Mouse (Mus musculus) MEL (cell line): ENCODE measurements around the gene Cemip. TPM values are rescaled to one million over a fixed set of nuclear protein-coding genes. Genes with fewer than 3 reads are reported as not detected.

Source experiments
- DNase-seq: peaks from one replicate; pipeline ENCODE4 v3.0.0; 2011; ENCODE audit warnings: low read depth, low spot score
- H3K27ac ChIP-seq: 2 replicates; pipeline ENCODE4 v1.5.1; 2012; ENCODE audit warnings: low read depth, mild to moderate bottlenecking, control low read depth, low read length, moderate library complexity; ENCODE audit not compliant: control insufficient read depth
- H3K27me3 ChIP-seq, 2 experiments: fragments of 150-350 bp in 1 of 2; sonication (generic) in 1 of 2; 2 replicates each; pipeline ENCODE4 v1.6.1; 2012; ENCODE audit warnings: low read length in 2 of 2, mild to moderate bottlenecking in 2 of 2, improper control_type of control experiment in 1 of 2, moderate library complexity in 1 of 2; ENCODE audit not compliant: insufficient read depth in 2 of 2, control insufficient read depth in 1 of 2
- H3K36me3 ChIP-seq, 2 experiments: 2 replicates each; pipeline ENCODE4 v1.6.1; 2012 to 2014; ENCODE audit warnings: low read length in 2 of 2, improper control_type of control experiment in 1 of 2, inconsistent platforms in 1 of 2, mild to moderate bottlenecking in 1 of 2; ENCODE audit not compliant: insufficient read depth in 2 of 2, control insufficient read depth in 1 of 2
- H3K4me1 ChIP-seq, 2 experiments: fragments of 150-350 bp in 1 of 2; sonication (generic) in 1 of 2; 2 replicates each; pipeline ENCODE4 v1.6.1; 2012; ENCODE audit warnings: low read length in 2 of 2, improper control_type of control experiment in 1 of 2, mild to moderate bottlenecking in 1 of 2; ENCODE audit not compliant: insufficient read depth in 2 of 2, control insufficient read depth in 1 of 2
- H3K4me3 ChIP-seq, 2 experiments: fragments of 150-350 bp in 1 of 2; sonication (generic) in 1 of 2; 2 replicates each; pipeline ENCODE4 v1.5.1; 2012; ENCODE audit warnings: low read depth in 2 of 2, low read length in 2 of 2, mild to moderate bottlenecking in 2 of 2, moderate library complexity in 2 of 2, control low read depth in 1 of 2, improper control_type of control experiment in 1 of 2; ENCODE audit not compliant: control insufficient read depth in 1 of 2, insufficient read depth in 1 of 2
- H3K79me2 ChIP-seq: 2 replicates; pipeline ENCODE4 v1.6.1; 2012; ENCODE audit warnings: mild to moderate bottlenecking, low read length, moderate library complexity; ENCODE audit not compliant: control insufficient read depth, poor library complexity, insufficient read depth
- H3K9ac ChIP-seq: 2 replicates; pipeline ENCODE4 v1.6.1; 2012; ENCODE audit warnings: low read depth, mild to moderate bottlenecking, control low read depth, low read length, moderate library complexity; ENCODE audit not compliant: control insufficient read depth, poor library complexity, severe bottlenecking
- H3K9me3 ChIP-seq: fragments of 150-350 bp; sonication (generic); replicated peaks from 2 replicates; pipeline ENCODE4 v1.6.1; 2012; ENCODE audit warnings: mild to moderate bottlenecking, low read length, improper control_type of control experiment, moderate library complexity; ENCODE audit not compliant: insufficient read depth
- CHD1 ChIP-seq: IDR thresholded peaks from 2 replicates; pipeline ENCODE4 v1.6.1; 2012; ENCODE audit warnings: low read depth, mild to moderate bottlenecking, inconsistent platforms, low read length, improper control_type of control experiment
- CHD2 ChIP-seq: IDR thresholded peaks from 2 replicates; pipeline ENCODE4 v1.6.1; 2011; ENCODE audit warnings: low read length, improper control_type of control experiment
- EP300 ChIP-seq, 2 experiments: IDR thresholded peaks; 2 replicates each; pipeline ENCODE4 v1.6.1; 2011; ENCODE audit warnings: improper control_type of control experiment in 2 of 2, low read length in 2 of 2, low read depth in 1 of 2, mild to moderate bottlenecking in 1 of 2
- GABPA ChIP-seq: IDR thresholded peaks from 2 replicates; pipeline ENCODE4 v1.6.1; 2012; ENCODE audit warnings: low read depth, mild to moderate bottlenecking, inconsistent platforms, low read length, improper control_type of control experiment, moderate library complexity
- GATA1 ChIP-seq: IDR thresholded peaks from 2 replicates; pipeline ENCODE4 v1.6.1; 2011; ENCODE audit warnings: low read depth, low read length, improper control_type of control experiment
- HCFC1 ChIP-seq: IDR thresholded peaks from 2 replicates; pipeline ENCODE4 v1.6.1; 2012; ENCODE audit warnings: low read depth, mild to moderate bottlenecking, inconsistent platforms, low read length, improper control_type of control experiment, moderate library complexity
- JUND ChIP-seq: IDR thresholded peaks from 2 replicates; pipeline ENCODE4 v1.6.1; 2011; ENCODE audit warnings: low read depth, mild to moderate bottlenecking, improper control_type of control experiment, low read length
- KAT2A ChIP-seq: conservative IDR thresholded peaks from 2 replicates; pipeline ENCODE4 v1.6.1; 2012; ENCODE audit warnings: low read depth, low read length, improper control_type of control experiment, inconsistent platforms
- MAX ChIP-seq: IDR thresholded peaks from 2 replicates; pipeline ENCODE4 v1.6.1; 2011; ENCODE audit warnings: low read length, improper control_type of control experiment
- MAZ ChIP-seq: IDR thresholded peaks from 2 replicates; pipeline ENCODE4 v1.6.1; 2012; ENCODE audit warnings: low read depth, mild to moderate bottlenecking, inconsistent platforms, low read length, improper control_type of control experiment
- MEF2A ChIP-seq: IDR thresholded peaks from 2 replicates; pipeline ENCODE4 v1.6.1; 2014; ENCODE audit warnings: low read depth, mild to moderate bottlenecking, inconsistent platforms, low read length, improper control_type of control experiment; ENCODE audit not compliant: poor library complexity, insufficient replicate concordance, severe bottlenecking; ENCODE audit errors: extremely low read depth
- MXI1 ChIP-seq: IDR thresholded peaks from 2 replicates; pipeline ENCODE4 v1.6.1; 2011; ENCODE audit warnings: mild to moderate bottlenecking, low read depth, low read length, improper control_type of control experiment
- MYB ChIP-seq: IDR thresholded peaks from 2 replicates; pipeline ENCODE4 v1.6.1; 2011; ENCODE audit warnings: mild to moderate bottlenecking, low read depth, low read length, improper control_type of control experiment
- MYC ChIP-seq: IDR thresholded peaks from 2 replicates; pipeline ENCODE4 v1.6.1; 2011; ENCODE audit warnings: low read depth, mild to moderate bottlenecking, low read length, improper control_type of control experiment, moderate library complexity
- NRF1 ChIP-seq: IDR thresholded peaks from 2 replicates; pipeline ENCODE4 v1.6.1; 2014; ENCODE audit warnings: low read depth, mild to moderate bottlenecking, inconsistent platforms, low read length, improper control_type of control experiment, moderate library complexity; ENCODE audit not compliant: poor library complexity, insufficient read depth, severe bottlenecking
- POLR2AphosphoS2 ChIP-seq: IDR thresholded peaks from 2 replicates; pipeline ENCODE4 v1.6.1; 2011; ENCODE audit warnings: low read length, improper control_type of control experiment
- POLR2AphosphoS5 ChIP-seq: IDR thresholded peaks from 2 replicates; pipeline ENCODE4 v1.6.1; 2012; ENCODE audit warnings: low read depth, borderline replicate concordance, mild to moderate bottlenecking, inconsistent platforms, low read length, moderate library complexity, mixed read lengths
- RAD21 ChIP-seq: IDR thresholded peaks from 2 replicates; pipeline ENCODE4 v1.6.1; 2011; ENCODE audit warnings: mild to moderate bottlenecking, low read depth, low read length, improper control_type of control experiment
- RCOR1 ChIP-seq: IDR thresholded peaks from 2 replicates; pipeline ENCODE4 v1.6.1; 2012; ENCODE audit warnings: low read depth, mild to moderate bottlenecking, inconsistent platforms, low read length, improper control_type of control experiment
- SIN3A ChIP-seq: IDR thresholded peaks from 2 replicates; pipeline ENCODE4 v1.6.1; 2012; ENCODE audit warnings: low read length, improper control_type of control experiment, inconsistent platforms
- TBP ChIP-seq: IDR thresholded peaks from 2 replicates; pipeline ENCODE4 v1.8.0; 2011; ENCODE audit warnings: low read depth, low read length, improper control_type of control experiment
- TCF12 ChIP-seq: IDR thresholded peaks from 2 replicates; pipeline ENCODE4 v1.6.1; 2014; ENCODE audit warnings: low read depth, mild to moderate bottlenecking, inconsistent platforms, low read length, improper control_type of control experiment, moderate library complexity
- UBTF ChIP-seq: IDR thresholded peaks from 2 replicates; pipeline ENCODE4 v1.6.1; 2012; ENCODE audit warnings: low read depth, mild to moderate bottlenecking, inconsistent platforms, low read length, improper control_type of control experiment, moderate library complexity, borderline replicate concordance; ENCODE audit not compliant: insufficient read depth
- USF2 ChIP-seq, 2 experiments: IDR thresholded peaks; 2 replicates each; pipeline ENCODE4 v1.6.1; 2011 to 2012; ENCODE audit warnings: improper control_type of control experiment in 2 of 2, low read length in 2 of 2, borderline replicate concordance in 1 of 2, inconsistent platforms in 1 of 2, low read depth in 1 of 2, mild to moderate bottlenecking in 1 of 2; ENCODE audit not compliant: insufficient read depth in 1 of 2
- ZC3H11A ChIP-seq: IDR thresholded peaks from 2 replicates; pipeline ENCODE4 v1.6.1; 2012; ENCODE audit warnings: low read depth, mild to moderate bottlenecking, inconsistent platforms, low read length, improper control_type of control experiment
- ZKSCAN1 ChIP-seq: IDR thresholded peaks from 2 replicates; pipeline ENCODE4 v1.6.1; 2012; ENCODE audit warnings: low read depth, mild to moderate bottlenecking, inconsistent platforms, low read length, improper control_type of control experiment, moderate library complexity
- polyA plus RNA-seq, 2 experiments: library from polyadenylated mRNA; stranded (reverse) in 1 of 2; unstranded in 1 of 2; fragments of >175 nt in 1 of 2; fragments of >200 nt in 1 of 2; gene quantifications; 2 replicates each; pipeline versions ENCODE4 v1.2.1 to v1.2.4; 2012; ENCODE audit warnings: low replicate concordance in 2 of 2, low read depth in 1 of 2; ENCODE audit not compliant: insufficient read length in 2 of 2, insufficient read depth in 1 of 2, missing spikeins in 1 of 2
- total RNA-seq: library from RNA; depleted of rRNA; stranded (reverse); fragments of 300-350 nt; gene quantifications from 2 replicates; pipeline ENCODE4 v1.2.3, GENCODE M21; 2012

Gene Cemip
- total and polyA plus RNA-seq, 3 experiments: not detected

GRCm38 (mm10) chr7:83951327-83951726 lies 135.0 kb downstream of the Cemip start:
- H3K4me1 ChIP-seq: no peaks in the 10 kb centered on the region
- H3K79me2 ChIP-seq: no peaks in the 10 kb centered on the region
- no peak overlapping the region for H3K4me3 ChIP-seq
- H3K9me3 ChIP-seq: no peaks in the 10 kb centered on the region
- no peaks in the 10 kb centered on the region for H3K36me3 ChIP-seq
- H3K27ac ChIP-seq: no peak overlapping the region
- TF ChIP-seq ZC3H11A (no peak), MYB (no peak), TBP (no peak), POLR2AphosphoS5 (no peak), EP300 (IDR thresholded peaks at IDR 0.05; ENCODE audit: low read depth in 1 of 2, low read length in 2 of 2) (no peak), MXI1 (no peak), POLR2AphosphoS2 (no peak)
- H3K9ac ChIP-seq: no peak overlapping the region
- H3K27me3 ChIP-seq: no peaks in the 10 kb centered on the region
- DNase-seq: no peak

GRCm38 (mm10) chr7:83949662-83950061 lies 136.6 kb downstream of the Cemip start:
- no peak overlapping the region for H3K27ac ChIP-seq
- H3K9me3 ChIP-seq: no peaks in the 10 kb centered on the region
- H3K27me3 ChIP-seq: no peaks in the 10 kb centered on the region
- H3K4me1 ChIP-seq: no peaks in the 10 kb centered on the region
- DNase-seq: no peak
- no peak for TF ChIP-seq TCF12
- no peak for TF ChIP-seq RCOR1
- TF ChIP-seq GABPA: no peak
- TF ChIP-seq RAD21: no peak
- TF ChIP-seq CHD1: no peak
- no peak for TF ChIP-seq MYB
- no peak for TF ChIP-seq GATA1
- no peak for TF ChIP-seq MEF2A
- TF ChIP-seq KAT2A: no peak
- H3K79me2 ChIP-seq: no peaks in the 10 kb centered on the region
- H3K36me3 ChIP-seq: no peaks in the 10 kb centered on the region
- H3K4me3 ChIP-seq: no peak overlapping the region
- H3K9ac ChIP-seq: no peak overlapping the region

- Histone ChIP-seq H3K79me2 (no peaks in the 10 kb centered on the region), H3K4me3 (no peak overlapping the region), H3K9ac (no peak overlapping the region), H3K27me3 (no peaks in the 10 kb centered on the region), H3K9me3 (no peaks in the 10 kb centered on the region), H3K27ac (no peak overlapping the region), H3K36me3 (no peaks in the 10 kb centered on the region), H3K4me1 (no peaks in the 10 kb centered on the region)
- DNase-seq: no peak
- TF ChIP-seq UBTF (no peak), POLR2AphosphoS5 (no peak), MYB (no peak), SIN3A (no peak), USF2 (IDR thresholded peaks at IDR 0.05; ENCODE audit: borderline replicate concordance in 1 of 2, insufficient read depth in 1 of 2, low read depth in 1 of 2, low read length in 2 of 2) (no peak), ZKSCAN1 (no peak), TCF12 (no peak), RCOR1 (no peak), NRF1 (no peak), MAX (no peak), TBP (no peak), GATA1 (no peak), HCFC1 (no peak), MAZ (no peak), CHD1 (no peak), JUND (no peak), EP300 (IDR thresholded peaks at IDR 0.05; ENCODE audit: low read depth in 1 of 2, low read length in 2 of 2) (no peak), CHD2 (no peak), MYC (no peak)
Observed at GRCm38 (mm10) chr7:83948743-83949142, 137.6 kb downstream of the Cemip start.
